Mouse (Mus musculus): ENCODE measurements around the gene Slc25a44. TPM values are rescaled to one million over a fixed set of nuclear protein-coding genes. Genes with fewer than 3 reads are reported as not detected.

Slc25a44 gene
- total and polyA plus RNA-seq, 2 experiments from 2014 or later = 34.1 to 68.6 TPM

GRCm38 (mm10) chr3:88408953-88409352 lies 16.0 kb downstream of the Slc25a44 start:
- no peak for TF ChIP-seq CTCF (IDR thresholded peaks at IDR 0.05; ENCODE audit: low read depth)
- DNase-seq (ENCODE audit: low spot score) = no peak
- no peaks in the 10 kb centered on the region for H3K9me3 ChIP-seq (ENCODE audit: low read length)
- peaks cover 16% of the 10 kb centered on the region for H3K36me3 ChIP-seq (ENCODE audit: insufficient read depth, low read length)
- 0 out of 2 replicates have a peak overlapping the region, but pooled peaks have one; percentile 71 for H3K9ac ChIP-seq (replicated peaks; ENCODE audit: low read length)
- no peak overlapping the region for H3K27ac ChIP-seq
- H3K27me3 ChIP-seq (ENCODE audit: insufficient read depth, low read length) = no peaks in the 10 kb centered on the region
- peak overlapping the region; percentile 74 for H3K4me2 ChIP-seq (ENCODE audit: low read depth, low read length)
- no peak for ATAC-seq
- no peaks in the 10 kb centered on the region for H3K4me1 ChIP-seq (ENCODE audit: insufficient read depth, low read length)
- WGBS = 59% methylated on average over 5 of the region's 5 CpGs
- peak overlapping the region; percentile 53 for H3K4me3 ChIP-seq (ENCODE audit: low read length)

GRCm38 (mm10) chr3:88407529-88407928 lies 17.4 kb downstream of the Slc25a44 start:
- H3K9ac ChIP-seq (replicated peaks; ENCODE audit: low read length) = no peak overlapping the region
- no peaks in the 10 kb centered on the region for H3K9me3 ChIP-seq (ENCODE audit: low read length)
- H3K27ac ChIP-seq = no peak overlapping the region
- WGBS = 58% methylated on average over 7 of the region's 7 CpGs
- no peak overlapping the region for H3K4me2 ChIP-seq (ENCODE audit: low read depth, low read length)
- no peak for ATAC-seq
- no peak for DNase-seq (ENCODE audit: low spot score)
- TF ChIP-seq CTCF (IDR thresholded peaks at IDR 0.05; ENCODE audit: low read depth) = no peak
- no peak overlapping the region for H3K4me3 ChIP-seq (ENCODE audit: low read length)
- no peaks in the 10 kb centered on the region for H3K27me3 ChIP-seq (ENCODE audit: insufficient read depth, low read length)
- peaks cover 14% of the 10 kb centered on the region for H3K36me3 ChIP-seq (ENCODE audit: insufficient read depth, low read length)
- no peaks in the 10 kb centered on the region for H3K4me1 ChIP-seq (ENCODE audit: insufficient read depth, low read length)

- Histone ChIP-seq H3K4me1 (ENCODE audit: insufficient read depth, low read length) (no peaks in the 10 kb centered on the region), H3K9ac (replicated peaks; ENCODE audit: low read length) (no peak overlapping the region), H3K27me3 (ENCODE audit: insufficient read depth, low read length) (no peaks in the 10 kb centered on the region), H3K9me3 (ENCODE audit: low read length) (no peaks in the 10 kb centered on the region), H3K27ac (no peak overlapping the region), H3K4me3 (ENCODE audit: low read length) (no peak overlapping the region), H3K36me3 (ENCODE audit: insufficient read depth, low read length) (peaks cover 9% of the 10 kb centered on the region), H3K4me2 (ENCODE audit: low read depth, low read length) (no peak overlapping the region)
- DNase-seq (ENCODE audit: low spot score) (peak; percentile 94), ATAC-seq (peak; percentile 44)
- peak; percentile 93 for TF ChIP-seq CTCF (IDR thresholded peaks at IDR 0.05; ENCODE audit: low read depth)
- 2% methylated on average over 2 of the region's 2 CpGs for WGBS
Observed at GRCm38 (mm10) chr3:88407090-88407489, 17.8 kb downstream of the Slc25a44 start.

- Histone ChIP-seq H3K4me3 (ENCODE audit: low read length) (no peak overlapping the region), H3K9me3 (ENCODE audit: low read length) (no peaks in the 10 kb centered on the region), H3K4me2 (ENCODE audit: low read depth, low read length) (no peak overlapping the region), H3K4me1 (ENCODE audit: insufficient read depth, low read length) (no peaks in the 10 kb centered on the region), H3K36me3 (ENCODE audit: insufficient read depth, low read length) (no peaks in the 10 kb centered on the region), H3K27ac (no peak overlapping the region), H3K27me3 (ENCODE audit: insufficient read depth, low read length) (no peaks in the 10 kb centered on the region), H3K9ac (replicated peaks; ENCODE audit: low read length) (no peak overlapping the region)
- WGBS = 90% methylated on average over 10 of the region's 10 CpGs
- DNase-seq (ENCODE audit: low spot score) (no peak), ATAC-seq (no peak)
- TF ChIP-seq CTCF (IDR thresholded peaks at IDR 0.05; ENCODE audit: low read depth) = no peak
Observed at GRCm38 (mm10) chr3:88403522-88404230, 21.3 kb downstream of the Slc25a44 start.

GRCm38 (mm10) chr3:88398666-88399065 lies 26.3 kb downstream of the Slc25a44 start:
- H3K36me3 ChIP-seq (ENCODE audit: insufficient read depth, low read length) = no peaks in the 10 kb centered on the region
- 63% methylated on average over 2 of the region's 2 CpGs for WGBS
- no peak overlapping the region for H3K27ac ChIP-seq
- no peaks in the 10 kb centered on the region for H3K9me3 ChIP-seq (ENCODE audit: low read length)
- no peak overlapping the region for H3K4me3 ChIP-seq (ENCODE audit: low read length)
- no peak overlapping the region for H3K9ac ChIP-seq (replicated peaks; ENCODE audit: low read length)
- DNase-seq (ENCODE audit: low spot score) (peak; percentile 12), ATAC-seq (peak; percentile 53; the same call in 1 of the 2 replicates)
- no peak overlapping the region for H3K4me2 ChIP-seq (ENCODE audit: low read depth, low read length)
- no peaks in the 10 kb centered on the region for H3K4me1 ChIP-seq (ENCODE audit: insufficient read depth, low read length)
- H3K27me3 ChIP-seq (ENCODE audit: insufficient read depth, low read length) = no peaks in the 10 kb centered on the region
- no peak for TF ChIP-seq CTCF (IDR thresholded peaks at IDR 0.05; ENCODE audit: low read depth)

GRCm38 (mm10) chr3:88395742-88396141 lies 29.2 kb downstream of the Slc25a44 start:
- WGBS = 93% methylated on average over 8 of the region's 8 CpGs
- Histone ChIP-seq H3K27ac (no peak overlapping the region), H3K9me3 (ENCODE audit: low read length) (no peaks in the 10 kb centered on the region), H3K36me3 (ENCODE audit: insufficient read depth, low read length) (no peaks in the 10 kb centered on the region), H3K27me3 (ENCODE audit: insufficient read depth, low read length) (no peaks in the 10 kb centered on the region), H3K4me3 (ENCODE audit: low read length) (no peak overlapping the region), H3K4me2 (ENCODE audit: low read depth, low read length) (no peak overlapping the region), H3K4me1 (ENCODE audit: insufficient read depth, low read length) (no peaks in the 10 kb centered on the region), H3K9ac (replicated peaks; ENCODE audit: low read length) (no peak overlapping the region)
- no peak for ATAC-seq
- TF ChIP-seq CTCF (IDR thresholded peaks at IDR 0.05; ENCODE audit: low read depth) = no peak
- DNase-seq (ENCODE audit: low spot score) = no peak

- DNase-seq (ENCODE audit: low spot score) (no peak), ATAC-seq (no peak)
- no peak overlapping the region for H3K4me3 ChIP-seq (ENCODE audit: low read length)
- H3K4me1 ChIP-seq (ENCODE audit: insufficient read depth, low read length) = no peaks in the 10 kb centered on the region
- H3K9me3 ChIP-seq (ENCODE audit: low read length) = no peaks in the 10 kb centered on the region
- H3K9ac ChIP-seq (replicated peaks; ENCODE audit: low read length) = no peak overlapping the region
- H3K36me3 ChIP-seq (ENCODE audit: insufficient read depth, low read length) = no peaks in the 10 kb centered on the region
- H3K27ac ChIP-seq = no peak overlapping the region
- no peaks in the 10 kb centered on the region for H3K27me3 ChIP-seq (ENCODE audit: insufficient read depth, low read length)
- WGBS = 94% methylated on average over 6 of the region's 6 CpGs
- no peak overlapping the region for H3K4me2 ChIP-seq (ENCODE audit: low read depth, low read length)
- no peak for TF ChIP-seq CTCF (IDR thresholded peaks at IDR 0.05; ENCODE audit: low read depth)
Observed at GRCm38 (mm10) chr3:88395288-88395687, 29.7 kb downstream of the Slc25a44 start.

All from hindbrain, postnatal 0 days (tissue).